Mouse (Mus musculus) thymus, adult 2 months (tissue): ENCODE measurements around the gene Fam160a1. TPM values are rescaled to one million over a fixed set of nuclear protein-coding genes. Genes with fewer than 3 reads are reported as not detected.

Source experiments
- DNase-seq: peaks from one replicate; pipeline ENCODE4 v3.0.0; 2021
- H3K27ac ChIP-seq: fragments of 200-500 bp; 2 replicates; pipeline ENCODE4 v1.5.1; 2012; ENCODE audit warnings: low read length, control low read depth; ENCODE audit not compliant: control insufficient read depth, insufficient read depth
- H3K27me3 ChIP-seq: fragments of 200-500 bp; 2 replicates; pipeline ENCODE4 v1.6.1; 2012; ENCODE audit warnings: mild to moderate bottlenecking, low read length, moderate library complexity, mixed read lengths; ENCODE audit not compliant: control insufficient read depth, insufficient read depth
- H3K36me3 ChIP-seq: fragments of 200-500 bp; 2 replicates; pipeline ENCODE4 v1.6.1; 2012; ENCODE audit warnings: mild to moderate bottlenecking, low read length, moderate library complexity; ENCODE audit not compliant: control insufficient read depth, insufficient read depth
- H3K4me1 ChIP-seq: fragments of 200-500 bp; replicated peaks from 2 replicates; pipeline ENCODE4 v1.6.1; 2012; ENCODE audit warnings: low read length; ENCODE audit not compliant: control insufficient read depth, insufficient read depth
- H3K4me3 ChIP-seq: fragments of 200-500 bp; 2 replicates; pipeline ENCODE4 v1.5.1; 2012; ENCODE audit warnings: mild to moderate bottlenecking, low read length, control low read depth, moderate library complexity; ENCODE audit not compliant: control insufficient read depth, insufficient read depth
- CTCF ChIP-seq: fragments of 200-500 bp; IDR thresholded peaks from 2 replicates; pipeline ENCODE4 v1.5.1; 2012; ENCODE audit warnings: mild to moderate bottlenecking, control low read depth, low read length, moderate library complexity, borderline replicate concordance; ENCODE audit not compliant: control insufficient read depth, poor library complexity, insufficient read depth; ENCODE audit errors: extremely low read depth
- POLR2A ChIP-seq: fragments of 200-500 bp; IDR thresholded peaks from 2 replicates; pipeline ENCODE4 v1.6.1; 2012; ENCODE audit warnings: mild to moderate bottlenecking, low read length, control low read depth, moderate library complexity; ENCODE audit not compliant: control insufficient read depth, poor library complexity, insufficient read depth; ENCODE audit errors: extremely low read depth
- WGBS: fragments of 180-500 bp; shearing (Covaris S2); methylation state at CpG from one replicate; pipeline ENCODE4 v1.1.7; 2018; 5-methylcytosine and 5-hydroxymethylcytosine counted together
- polyA plus RNA-seq: library from polyadenylated mRNA; depleted of rRNA; stranded (reverse); fragments of >200 nt; gene quantifications from 2 replicates; pipeline ENCODE4 v1.2.3, GENCODE M21; 2012; rRNA removed

Fam160a1 gene
- 3.8 and 5.4 TPM in 2 replicates for polyA plus RNA-seq

GRCm38 (mm10) chr3:85817191-85817590 lies at the start of gene Fam160a1:
Gene Fam160a1, minus strand, starts transcription at chr3:85817291.
- Histone ChIP-seq H3K27me3 (no peaks in the 10 kb centered on the region), H3K27ac (no peak within 1 kb of the TSS), H3K36me3 (no peaks in the 10 kb centered on the region), H3K4me1 (no peaks in the 10 kb centered on the region), H3K4me3 (no peak within 1 kb of the TSS)
- no peak for DNase-seq
- WGBS, result 93% methylated on average over 2 of the region's 2 CpGs
- TF ChIP-seq POLR2A, result no peak

GRCm38 (mm10) chr3:85863996-85864395 lies 46.9 kb upstream of the Fam160a1 start:
- H3K36me3 ChIP-seq, result no peaks in the 10 kb centered on the region
- TF ChIP-seq CTCF, result no peak
- no peak for TF ChIP-seq POLR2A
- H3K27ac ChIP-seq, result no peak overlapping the region
- no peak overlapping the region for H3K4me3 ChIP-seq
- WGBS, result 76% methylated on average over 3 of the region's 3 CpGs
- no peaks in the 10 kb centered on the region for H3K4me1 ChIP-seq
- DNase-seq, result no peak
- no peaks in the 10 kb centered on the region for H3K27me3 ChIP-seq

- Histone ChIP-seq H3K27me3 (no peaks in the 10 kb centered on the region), H3K27ac (no peak overlapping the region), H3K4me3 (no peak overlapping the region), H3K4me1 (no peaks in the 10 kb centered on the region; the same call in 1 of the 2 replicates), H3K36me3 (no peaks in the 10 kb centered on the region)
- DNase-seq, result no peak
- TF ChIP-seq POLR2A, result no peak
- no peak for TF ChIP-seq CTCF
- WGBS, result 93% methylated on average over 2 of the region's 2 CpGs
Measured at GRCm38 (mm10) chr3:85862886-85863285, 45.8 kb upstream of the Fam160a1 start.

GRCm38 (mm10) chr3:85860996-85861395 lies 43.9 kb upstream of the Fam160a1 start:
- Histone ChIP-seq H3K4me3 (no peak overlapping the region), H3K27ac (no peak overlapping the region), H3K27me3 (no peaks in the 10 kb centered on the region), H3K4me1 (no peaks in the 10 kb centered on the region; the same call in 1 of the 2 replicates), H3K36me3 (no peaks in the 10 kb centered on the region)
- 22% methylated on average over 5 of the region's 5 CpGs for WGBS
- no peak for TF ChIP-seq CTCF
- no peak for TF ChIP-seq POLR2A
- DNase-seq, result no peak

GRCm38 (mm10) chr3:85859311-85859710 lies 42.2 kb upstream of the Fam160a1 start:
- Histone ChIP-seq H3K27me3 (no peaks in the 10 kb centered on the region), H3K4me1 (no peaks in the 10 kb centered on the region; the same call in 1 of the 2 replicates), H3K4me3 (no peak overlapping the region), H3K36me3 (no peaks in the 10 kb centered on the region), H3K27ac (no peak overlapping the region)
- TF ChIP-seq POLR2A (no peak), CTCF (no peak)
- WGBS, result 95% methylated on average over 6 of the region's 6 CpGs
- no peak for DNase-seq

- Histone ChIP-seq H3K4me3 (no peak overlapping the region), H3K36me3 (no peaks in the 10 kb centered on the region), H3K4me1 (no peaks in the 10 kb centered on the region; the same call in 1 of the 2 replicates), H3K27me3 (no peaks in the 10 kb centered on the region), H3K27ac (no peak overlapping the region)
- no peak for TF ChIP-seq POLR2A
- no peak for TF ChIP-seq CTCF
- WGBS, result 38% methylated on average over 11 of the region's 11 CpGs
- DNase-seq, result no peak
Measured at GRCm38 (mm10) chr3:85858140-85859135, 41.3 kb upstream of the Fam160a1 start.

- Histone ChIP-seq H3K36me3 (no peaks in the 10 kb centered on the region), H3K4me1 (no peaks in the 10 kb centered on the region; the same call in 1 of the 2 replicates), H3K27ac (no peak overlapping the region), H3K4me3 (no peak overlapping the region), H3K27me3 (no peaks in the 10 kb centered on the region)
- DNase-seq, result no peak
- 22% methylated on average over 4 of the region's 4 CpGs for WGBS
- TF ChIP-seq CTCF (no peak), POLR2A (no peak)
Measured at GRCm38 (mm10) chr3:85857083-85857482, 40.0 kb upstream of the Fam160a1 start.
